Mouse (Mus musculus): ENCODE measurements at regions not wholly inside any gene's neighbourhood (a gene's known extent, or its start where the extent isn't known, plus 50 kb on each side); places are given as distances from the start of the nearest gene placed in this dataset.

- Histone ChIP-seq H3K4me1 (no peaks in the 10 kb centered on the region), H3K9ac (no peak overlapping the region)
- no peak for ATAC-seq (replicated peaks)
These were observed 276.7 kb downstream of the Wdr20rt start for GRCm38 (mm10) chr12:65502045-65502444.

GRCm38 (mm10) chr12:65513070-65513469 is 287.8 kb downstream of the Wdr20rt start:
- Histone ChIP-seq H3K36me3 (replicated peaks) (no peaks in the 10 kb centered on the region), H3K4me2 (no peak overlapping the region), H3K9ac (no peak overlapping the region), H3K4me3 (no peak overlapping the region), H3K4me1 (no peaks in the 10 kb centered on the region), H3K27ac (no peak overlapping the region), H3K9me3 (no peaks in the 10 kb centered on the region), H3K27me3 (replicated peaks) (no peaks in the 10 kb centered on the region)
- WGBS: 24% methylated on average over 1 of the region's 1 CpGs
- ATAC-seq (replicated peaks): no peak

More at GRCm38 (mm10) chr12:65502045-65502444, 276.7 kb downstream of the Wdr20rt start:
- Histone ChIP-seq H3K27me3 (replicated peaks) (no peaks in the 10 kb centered on the region), H3K27ac (no peak overlapping the region), H3K4me3 (no peak overlapping the region), H3K9me3 (no peaks in the 10 kb centered on the region), H3K36me3 (replicated peaks) (no peaks in the 10 kb centered on the region), H3K4me2 (no peak overlapping the region)
- WGBS: 77% methylated on average over 1 of the region's 1 CpGs

- WGBS: 72% methylated on average over 3 of the region's 3 CpGs
- no peak for ATAC-seq (replicated peaks)
These were observed 308.9 kb downstream of the Wdr20rt start for GRCm38 (mm10) chr12:65534142-65534690.

GRCm38 (mm10) chr12:65548301-65548700 is 323.0 kb downstream of the Wdr20rt start:
- H3K9ac ChIP-seq: no peak overlapping the region
- no peaks in the 10 kb centered on the region for H3K36me3 ChIP-seq (replicated peaks)
- WGBS: 89% methylated on average over 4 of the region's 4 CpGs
- ATAC-seq (replicated peaks): no peak
- no peaks in the 10 kb centered on the region for H3K27me3 ChIP-seq (replicated peaks)
- no peak overlapping the region for H3K4me3 ChIP-seq
- H3K27ac ChIP-seq: no peak overlapping the region
- H3K9me3 ChIP-seq: no peaks in the 10 kb centered on the region
- no peaks in the 10 kb centered on the region for H3K4me1 ChIP-seq
- H3K4me2 ChIP-seq: no peak overlapping the region

More at GRCm38 (mm10) chr12:65534142-65534690, 308.9 kb downstream of the Wdr20rt start:
- Histone ChIP-seq H3K27me3 (replicated peaks) (no peaks in the 10 kb centered on the region), H3K9me3 (no peaks in the 10 kb centered on the region), H3K36me3 (replicated peaks) (no peaks in the 10 kb centered on the region), H3K4me2 (no peak overlapping the region), H3K27ac (no peak overlapping the region), H3K9ac (no peak overlapping the region), H3K4me1 (no peaks in the 10 kb centered on the region), H3K4me3 (no peak overlapping the region)

GRCm38 (mm10) chr12:65552230-65552629 is 326.9 kb downstream of the Wdr20rt start:
- H3K4me3 ChIP-seq: no peak overlapping the region
- no peak overlapping the region for H3K4me2 ChIP-seq
- H3K27me3 ChIP-seq (replicated peaks): no peaks in the 10 kb centered on the region
- no peaks in the 10 kb centered on the region for H3K4me1 ChIP-seq
- no peak overlapping the region for H3K27ac ChIP-seq
- H3K9ac ChIP-seq: no peak overlapping the region
- ATAC-seq (replicated peaks): no peak
- H3K36me3 ChIP-seq (replicated peaks): no peaks in the 10 kb centered on the region
- H3K9me3 ChIP-seq: no peaks in the 10 kb centered on the region
- 52% methylated on average over 3 of the region's 3 CpGs for WGBS

GRCm38 (mm10) chr12:65559036-65559435 is 333.7 kb downstream of the Wdr20rt start:
- Histone ChIP-seq H3K36me3 (replicated peaks) (no peaks in the 10 kb centered on the region), H3K27me3 (replicated peaks) (no peaks in the 10 kb centered on the region), H3K4me1 (no peaks in the 10 kb centered on the region), H3K9ac (no peak overlapping the region), H3K27ac (no peak overlapping the region), H3K4me3 (no peak overlapping the region), H3K4me2 (no peak overlapping the region), H3K9me3 (no peaks in the 10 kb centered on the region)
- ATAC-seq (replicated peaks): no peak
- WGBS: 78% methylated on average over 6 of the region's 6 CpGs

GRCm38 (mm10) chr12:65559809-65560208 is 334.5 kb downstream of the Wdr20rt start:
- no peak overlapping the region for H3K4me2 ChIP-seq
- H3K9ac ChIP-seq: no peak overlapping the region
- no peaks in the 10 kb centered on the region for H3K4me1 ChIP-seq
- no peaks in the 10 kb centered on the region for H3K9me3 ChIP-seq
- no peaks in the 10 kb centered on the region for H3K27me3 ChIP-seq (replicated peaks)
- no peak overlapping the region for H3K27ac ChIP-seq
- ATAC-seq (replicated peaks): no peak
- WGBS: 78% methylated on average over 3 of the region's 3 CpGs
- H3K4me3 ChIP-seq: no peak overlapping the region
- H3K36me3 ChIP-seq (replicated peaks): no peaks in the 10 kb centered on the region

- WGBS: 93% methylated on average over 1 of the region's 1 CpGs
These were observed 346.3 kb downstream of the Wdr20rt start for GRCm38 (mm10) chr12:65571633-65572032.

GRCm38 (mm10) chr12:65593559-65593958 is 368.2 kb downstream of the Wdr20rt start:
- Histone ChIP-seq H3K4me1 (no peaks in the 10 kb centered on the region), H3K4me2 (no peak overlapping the region), H3K36me3 (replicated peaks) (no peaks in the 10 kb centered on the region), H3K9me3 (no peaks in the 10 kb centered on the region), H3K9ac (no peak overlapping the region), H3K27ac (no peak overlapping the region), H3K27me3 (replicated peaks) (no peaks in the 10 kb centered on the region), H3K4me3 (no peak overlapping the region)
- no peak for ATAC-seq (replicated peaks)
- 16% methylated on average over 1 of the region's 1 CpGs for WGBS

More at GRCm38 (mm10) chr12:65571633-65572032, 346.3 kb downstream of the Wdr20rt start:
- H3K9ac ChIP-seq: no peak overlapping the region
- no peak overlapping the region for H3K4me2 ChIP-seq
- H3K27ac ChIP-seq: no peak overlapping the region
- no peaks in the 10 kb centered on the region for H3K9me3 ChIP-seq
- no peaks in the 10 kb centered on the region for H3K27me3 ChIP-seq (replicated peaks)
- no peak overlapping the region for H3K4me3 ChIP-seq
- no peaks in the 10 kb centered on the region for H3K4me1 ChIP-seq
- H3K36me3 ChIP-seq (replicated peaks): no peaks in the 10 kb centered on the region
- ATAC-seq (replicated peaks): no peak

GRCm38 (mm10) chr12:65594075-65594474 is 368.8 kb downstream of the Wdr20rt start:
- H3K27ac ChIP-seq: no peak overlapping the region
- no peaks in the 10 kb centered on the region for H3K4me1 ChIP-seq
- H3K27me3 ChIP-seq (replicated peaks): no peaks in the 10 kb centered on the region
- H3K9me3 ChIP-seq: no peaks in the 10 kb centered on the region
- 70% methylated on average over 3 of the region's 3 CpGs for WGBS
- no peak for ATAC-seq (replicated peaks)
- no peak overlapping the region for H3K4me3 ChIP-seq
- no peak overlapping the region for H3K4me2 ChIP-seq
- no peak overlapping the region for H3K9ac ChIP-seq
- H3K36me3 ChIP-seq (replicated peaks): no peaks in the 10 kb centered on the region

- no peaks in the 10 kb centered on the region for H3K4me1 ChIP-seq
- no peaks in the 10 kb centered on the region for H3K27me3 ChIP-seq (replicated peaks)
- ATAC-seq (replicated peaks): no peak
- H3K9me3 ChIP-seq: no peaks in the 10 kb centered on the region
- H3K4me2 ChIP-seq: no peak overlapping the region
- no peak overlapping the region for H3K9ac ChIP-seq
- no peak overlapping the region for H3K27ac ChIP-seq
- no peaks in the 10 kb centered on the region for H3K36me3 ChIP-seq (replicated peaks)
- WGBS: 94% methylated on average over 1 of the region's 1 CpGs
- H3K4me3 ChIP-seq: no peak overlapping the region
These were observed 418.9 kb downstream of the Wdr20rt start for GRCm38 (mm10) chr12:65644232-65644631.

GRCm38 (mm10) chr12:65656772-65657171 is 431.5 kb downstream of the Wdr20rt start:
- Histone ChIP-seq H3K9ac (no peak overlapping the region), H3K27ac (no peak overlapping the region), H3K9me3 (no peaks in the 10 kb centered on the region), H3K4me2 (no peak overlapping the region), H3K27me3 (replicated peaks) (no peaks in the 10 kb centered on the region), H3K4me3 (no peak overlapping the region), H3K4me1 (no peaks in the 10 kb centered on the region), H3K36me3 (replicated peaks) (no peaks in the 10 kb centered on the region)
- 97% methylated on average over 1 of the region's 1 CpGs for WGBS
- no peak for ATAC-seq (replicated peaks)

GRCm38 (mm10) chr12:65671673-65672072 is 446.4 kb downstream of the Wdr20rt start:
- no peak for ATAC-seq (replicated peaks)
- Histone ChIP-seq H3K4me1 (no peaks in the 10 kb centered on the region), H3K36me3 (replicated peaks) (no peaks in the 10 kb centered on the region), H3K27ac (no peak overlapping the region), H3K4me3 (no peak overlapping the region), H3K27me3 (replicated peaks) (no peaks in the 10 kb centered on the region), H3K9ac (no peak overlapping the region), H3K4me2 (no peak overlapping the region), H3K9me3 (no peaks in the 10 kb centered on the region)
- WGBS: 59% methylated on average over 1 of the region's 1 CpGs

All from midbrain, embryonic 15.5 days (tissue).